Mouse (Mus musculus) embryonic facial prominence, embryonic 12.5 days (tissue): ENCODE measurements around the gene Slc9a2. TPM values are rescaled to one million over a fixed set of nuclear protein-coding genes. Genes with fewer than 3 reads are reported as not detected.

Experiments used
- ATAC-seq: fragments of 200-750 bp; cut with Nextera tagmentation; 2 replicates; pipeline ENCODE4 v1.8.0; 2017; ENCODE audit not compliant: insufficient number of reproducible peaks, insufficient read depth, low FRiP score, low TSS enrichment
- H3K27ac ChIP-seq: fragments of 300-500 bp; sonication (generic); 2 replicates; pipeline ENCODE4 v1.5.1; 2016; ENCODE audit warnings: mild to moderate bottlenecking
- H3K27me3 ChIP-seq: fragments of 300-500 bp; sonication (generic); 2 replicates; pipeline ENCODE4 v1.6.1; 2016; ENCODE audit warnings: mild to moderate bottlenecking, moderate library complexity
- H3K36me3 ChIP-seq: fragments of 300-500 bp; sonication (generic); 2 replicates; pipeline ENCODE4 v1.6.1; 2016; ENCODE audit warnings: mild to moderate bottlenecking
- H3K4me1 ChIP-seq: fragments of 300-500 bp; sonication (generic); 2 replicates; pipeline ENCODE4 v1.6.1; 2016
- H3K4me2 ChIP-seq: fragments of 300-500 bp; sonication (generic); replicated peaks from 2 replicates; pipeline ENCODE4 v1.6.1; 2016; ENCODE audit warnings: mild to moderate bottlenecking, moderate library complexity
- H3K4me3 ChIP-seq: fragments of 300-500 bp; sonication (generic); 2 replicates; pipeline ENCODE4 v1.5.1; 2016; ENCODE audit warnings: mild to moderate bottlenecking
- H3K9ac ChIP-seq: fragments of 300-500 bp; sonication (generic); 2 replicates; pipeline ENCODE4 v1.6.1; 2016; ENCODE audit warnings: mild to moderate bottlenecking, moderate library complexity
- H3K9me3 ChIP-seq: fragments of 300-500 bp; sonication (generic); 2 replicates; pipeline ENCODE4 v1.6.1; 2016; ENCODE audit warnings: mild to moderate bottlenecking, moderate library complexity
- WGBS: fragments of 180-500 bp; shearing (Covaris S2); methylation state at CpG from one replicate; pipeline ENCODE4 v1.1.7; 2016; 5-methylcytosine and 5-hydroxymethylcytosine counted together
- polyA plus RNA-seq: library from polyadenylated mRNA; unstranded; fragments of >200 nt; fragmentation: Nextera tagmentation; extraction: Ambion mirVana; gene quantifications from 2 replicates; pipeline ENCODE4 v1.2.1, GENCODE M21; 2016

The Slc9a2 gene
- polyA plus RNA-seq, 1 experiment from 2014 or later: 0.12 TPM

DNA sequence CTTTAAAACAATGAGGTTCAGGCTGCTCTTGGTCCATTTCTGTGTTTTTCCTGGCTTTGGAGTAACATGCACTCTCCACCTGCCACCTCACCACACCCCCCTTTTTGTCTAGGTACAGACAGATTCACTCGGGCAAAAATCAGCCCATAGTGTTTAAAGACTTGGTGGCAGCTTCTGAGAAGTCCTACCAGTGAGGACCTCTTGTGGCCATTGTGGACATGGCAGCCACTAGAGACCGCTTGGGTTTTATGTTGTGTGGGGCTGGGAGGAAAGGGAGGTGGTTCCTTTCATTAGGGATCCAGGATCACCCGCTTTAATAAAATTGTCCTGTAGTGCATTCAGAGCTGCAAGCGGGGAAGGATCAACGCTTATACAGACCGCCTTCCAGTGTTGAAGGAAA, 88.2 kb downstream of the Slc9a2 start:
- H3K4me3 ChIP-seq: no peak overlapping the region
- no peak for ATAC-seq
- no peak overlapping the region for H3K27ac ChIP-seq
- no peaks in the 10 kb centered on the region for H3K4me1 ChIP-seq
- H3K9me3 ChIP-seq: no peaks in the 10 kb centered on the region
- H3K9ac ChIP-seq: no peak overlapping the region
- no peak overlapping the region for H3K4me2 ChIP-seq
- 24% methylated on average over 6 of the region's 6 CpGs for WGBS
- H3K36me3 ChIP-seq: 0 out of 2 replicates have a peak, but pooled peaks cover 2% of the 10 kb centered on the region
- H3K27me3 ChIP-seq: no peaks in the 10 kb centered on the region

DNA sequence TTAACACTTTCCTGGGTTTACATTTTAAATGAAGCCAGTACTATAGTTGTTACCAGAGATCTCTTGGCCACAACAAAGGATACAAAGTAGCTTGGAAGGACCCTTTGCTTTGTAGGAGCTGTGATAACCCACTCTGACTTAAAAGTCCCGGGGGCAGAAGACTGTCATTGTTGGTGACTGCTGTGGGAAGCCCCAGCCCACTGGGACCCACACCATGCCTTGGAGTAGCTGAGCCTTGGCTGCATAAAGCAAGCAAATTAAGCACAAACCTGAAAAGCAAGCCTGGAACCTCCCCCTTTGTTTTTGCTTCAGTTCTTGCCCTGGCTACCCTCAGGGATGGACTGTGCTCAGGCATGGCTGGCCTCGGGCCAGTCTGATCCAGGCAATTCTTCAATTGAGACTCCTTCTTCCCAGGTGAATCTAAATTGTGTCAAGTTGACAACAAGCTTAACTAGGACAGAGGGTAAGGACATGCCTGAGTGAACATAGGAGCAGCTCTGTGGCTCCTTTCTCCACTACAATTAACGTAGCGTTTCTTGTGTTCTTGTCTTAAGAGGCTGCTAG, 89.0 kb downstream of the Slc9a2 start:
- no peak for ATAC-seq
- 54% methylated on average over 4 of the region's 4 CpGs for WGBS
- H3K27ac ChIP-seq: no peak overlapping the region
- peaks cover 10% of the 10 kb centered on the region; the same call in 1 of the 2 replicates for H3K36me3 ChIP-seq
- no peaks in the 10 kb centered on the region for H3K9me3 ChIP-seq
- H3K4me2 ChIP-seq: no peak overlapping the region
- H3K4me3 ChIP-seq: no peak overlapping the region
- no peaks in the 10 kb centered on the region for H3K27me3 ChIP-seq
- no peak overlapping the region for H3K9ac ChIP-seq
- H3K4me1 ChIP-seq: no peaks in the 10 kb centered on the region

DNA sequence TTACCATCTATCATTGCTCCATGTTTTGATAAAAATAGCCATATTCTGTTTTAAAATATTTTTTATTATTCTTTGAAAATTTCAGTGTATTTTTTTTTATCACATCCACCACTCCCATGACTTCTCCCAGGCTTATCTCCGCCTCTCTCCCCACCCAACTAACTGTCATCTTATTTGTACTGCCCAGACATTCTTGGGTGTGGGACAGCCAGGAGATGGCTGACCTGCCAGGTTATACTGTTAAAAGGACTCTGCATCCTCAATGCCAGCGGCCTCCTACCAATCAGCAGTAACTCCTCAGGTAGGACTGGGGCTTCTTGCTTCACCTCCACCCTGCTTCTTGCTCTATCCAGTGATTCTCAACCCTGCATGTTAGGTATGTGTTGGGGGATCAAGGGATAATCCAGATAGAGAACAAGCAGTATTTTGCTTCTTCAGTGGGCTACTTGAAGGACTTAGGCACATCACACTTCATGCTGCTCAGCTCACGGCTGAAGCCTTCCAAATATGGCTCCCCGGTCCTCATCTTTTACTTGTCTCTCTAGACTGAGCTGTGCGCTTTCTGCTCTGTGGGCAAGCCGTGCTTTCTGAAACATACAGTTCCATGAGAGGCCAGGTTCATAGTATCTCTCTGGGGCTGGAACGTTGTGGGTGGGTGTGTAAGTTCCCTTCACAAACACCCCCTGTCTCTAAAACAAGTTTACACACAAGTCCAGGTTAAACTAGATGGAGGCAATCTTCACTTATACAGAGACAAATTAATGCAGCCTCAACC, 91.0 kb downstream of the Slc9a2 start:
- no peak overlapping the region for H3K4me3 ChIP-seq
- no peaks in the 10 kb centered on the region for H3K4me1 ChIP-seq
- H3K9ac ChIP-seq: no peak overlapping the region
- peaks cover 10% of the 10 kb centered on the region; the same call in 1 of the 2 replicates for H3K36me3 ChIP-seq
- no peaks in the 10 kb centered on the region for H3K27me3 ChIP-seq
- H3K9me3 ChIP-seq: no peaks in the 10 kb centered on the region
- H3K4me2 ChIP-seq: no peak overlapping the region
- no peak overlapping the region for H3K27ac ChIP-seq
- ATAC-seq: no peak
- WGBS: 88% methylated on average over 7 of the region's 7 CpGs

DNA sequence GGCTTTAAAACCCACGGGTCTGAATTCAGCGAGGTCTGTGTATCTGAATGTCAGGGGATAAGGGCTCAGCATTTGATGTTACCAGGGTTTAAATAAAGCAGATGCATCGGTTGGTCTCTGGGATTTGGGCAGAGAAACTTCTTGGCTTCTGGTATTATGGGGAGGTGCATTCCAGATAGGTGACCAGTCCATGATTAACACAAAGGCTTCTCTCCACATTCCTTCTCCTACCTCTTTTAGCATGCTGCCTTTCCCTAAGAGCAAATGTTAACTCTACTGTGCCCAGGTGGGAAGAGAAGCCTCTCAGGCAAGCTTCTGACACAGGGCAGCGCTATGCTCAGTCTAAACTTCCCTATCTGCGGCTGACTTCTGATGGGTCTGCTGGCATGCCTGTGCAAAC, 92.9 kb downstream of the Slc9a2 start:
- H3K9ac ChIP-seq: no peak overlapping the region
- H3K4me3 ChIP-seq: no peak overlapping the region
- H3K9me3 ChIP-seq: no peaks in the 10 kb centered on the region
- H3K4me1 ChIP-seq: no peaks in the 10 kb centered on the region
- peaks cover 10% of the 10 kb centered on the region; the same call in 1 of the 2 replicates for H3K36me3 ChIP-seq
- no peak overlapping the region for H3K27ac ChIP-seq
- no peak overlapping the region for H3K4me2 ChIP-seq
- 83% methylated on average over 5 of the region's 5 CpGs for WGBS
- H3K27me3 ChIP-seq: no peaks in the 10 kb centered on the region
- ATAC-seq: no peak

DNA sequence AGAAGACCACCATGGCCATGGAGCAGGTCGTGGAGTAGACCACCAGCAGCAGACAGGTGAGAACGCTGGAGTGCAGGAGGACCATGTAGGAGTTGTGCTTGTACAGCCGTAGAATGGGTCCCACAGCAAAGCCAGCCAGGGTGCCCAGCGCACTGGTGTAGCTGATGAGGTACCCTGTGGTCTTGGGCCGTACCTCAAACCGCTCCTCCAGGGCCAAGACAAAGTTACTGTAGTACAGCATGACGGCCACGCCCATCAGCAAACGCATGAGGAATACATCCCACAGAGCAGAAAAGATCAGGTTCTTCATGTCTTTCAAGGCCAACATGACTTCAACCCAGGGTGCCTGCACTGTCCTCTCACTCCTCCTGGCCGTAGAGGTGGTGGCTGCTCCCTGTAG, 93.7 kb downstream of the Slc9a2 start:
- Histone ChIP-seq H3K9me3 (peaks cover 7% of the 10 kb centered on the region; the same call in 1 of the 2 replicates), H3K27ac (no peak overlapping the region), H3K9ac (no peak overlapping the region), H3K4me1 (no peaks in the 10 kb centered on the region), H3K27me3 (no peaks in the 10 kb centered on the region), H3K4me3 (no peak overlapping the region), H3K4me2 (no peak overlapping the region), H3K36me3 (peaks cover 17% of the 10 kb centered on the region)
- no peak for ATAC-seq
- WGBS: 93% methylated on average over 10 of the region's 10 CpGs

DNA sequence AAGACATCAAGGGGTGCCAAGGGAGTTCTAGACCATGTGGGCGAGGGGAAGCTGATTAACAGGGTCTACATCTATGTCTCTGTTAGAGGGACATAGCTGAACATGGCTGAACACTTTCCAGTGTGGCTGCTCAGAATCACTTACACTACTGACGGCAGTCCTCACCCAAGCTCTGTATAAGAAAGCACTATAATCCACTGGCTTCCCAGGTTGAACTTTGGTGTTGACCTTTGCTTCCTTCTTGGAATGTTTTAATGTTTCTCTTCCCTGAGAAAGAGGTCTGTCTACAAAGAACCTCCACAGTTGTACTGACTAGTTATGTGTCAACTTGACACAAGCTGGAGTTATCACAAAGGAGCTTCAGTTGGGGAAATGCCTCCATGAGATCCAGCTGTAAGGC, 95.7 kb downstream of the Slc9a2 start:
- peaks cover 31% of the 10 kb centered on the region for H3K36me3 ChIP-seq
- WGBS: 48% methylated on average over 2 of the region's 2 CpGs
- no peak overlapping the region for H3K4me3 ChIP-seq
- ATAC-seq: no peak
- H3K4me2 ChIP-seq: no peak overlapping the region
- no peak overlapping the region for H3K27ac ChIP-seq
- H3K27me3 ChIP-seq: no peaks in the 10 kb centered on the region
- H3K9ac ChIP-seq: no peak overlapping the region
- H3K4me1 ChIP-seq: no peaks in the 10 kb centered on the region
- peaks cover 12% of the 10 kb centered on the region for H3K9me3 ChIP-seq

DNA sequence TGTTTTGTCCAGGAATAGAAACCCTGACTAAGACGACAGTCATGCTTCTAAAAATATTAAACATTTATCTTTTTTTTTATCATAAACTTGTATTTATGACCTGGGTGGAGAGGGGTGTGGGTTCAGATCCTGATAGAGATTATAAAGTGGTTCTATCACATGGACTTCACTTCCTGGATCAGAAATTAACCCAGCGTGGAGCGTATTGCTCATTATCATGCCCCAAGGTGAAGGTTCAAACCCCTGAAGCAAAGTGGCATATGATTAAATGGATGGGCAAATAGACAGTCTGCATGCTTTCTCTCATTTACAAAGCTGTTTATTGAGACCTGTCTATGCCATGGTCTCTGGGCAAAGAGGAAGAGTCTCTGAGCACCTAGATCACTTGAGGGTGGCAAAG, 96.4 kb downstream of the Slc9a2 start:
- Histone ChIP-seq H3K9me3 (peaks cover 12% of the 10 kb centered on the region), H3K36me3 (peaks cover 31% of the 10 kb centered on the region), H3K4me1 (no peaks in the 10 kb centered on the region), H3K4me3 (no peak overlapping the region), H3K9ac (no peak overlapping the region), H3K4me2 (no peak overlapping the region), H3K27me3 (no peaks in the 10 kb centered on the region), H3K27ac (no peak overlapping the region)
- no peak for ATAC-seq
- 64% methylated on average over 3 of the region's 3 CpGs for WGBS

DNA sequence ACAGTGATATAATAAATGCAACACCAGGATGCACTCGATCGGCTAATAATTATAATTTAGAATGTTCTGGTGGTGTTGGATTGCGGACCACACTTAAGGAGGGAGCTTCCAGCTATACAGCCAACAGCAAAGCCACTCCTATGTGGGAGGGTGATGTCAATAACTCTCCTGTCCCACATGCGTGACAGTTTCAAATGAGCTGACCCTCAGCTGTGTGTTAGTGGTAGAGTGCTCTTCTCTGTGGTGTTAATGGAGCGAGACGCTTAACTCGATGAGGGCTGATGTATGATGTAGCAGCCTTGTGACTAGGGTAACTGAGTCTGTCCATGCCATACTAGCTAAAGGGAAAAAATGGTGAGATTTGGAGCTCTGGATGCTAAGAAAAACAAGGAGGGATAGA, 103.1 kb downstream of the Slc9a2 start:
- WGBS: 92% methylated on average over 7 of the region's 7 CpGs
- Histone ChIP-seq H3K9ac (no peak overlapping the region), H3K36me3 (peaks cover 20% of the 10 kb centered on the region), H3K27ac (no peak overlapping the region), H3K4me1 (no peaks in the 10 kb centered on the region), H3K27me3 (no peaks in the 10 kb centered on the region), H3K9me3 (peaks cover 11% of the 10 kb centered on the region), H3K4me3 (no peak overlapping the region), H3K4me2 (no peak overlapping the region)
- no peak for ATAC-seq

DNA sequence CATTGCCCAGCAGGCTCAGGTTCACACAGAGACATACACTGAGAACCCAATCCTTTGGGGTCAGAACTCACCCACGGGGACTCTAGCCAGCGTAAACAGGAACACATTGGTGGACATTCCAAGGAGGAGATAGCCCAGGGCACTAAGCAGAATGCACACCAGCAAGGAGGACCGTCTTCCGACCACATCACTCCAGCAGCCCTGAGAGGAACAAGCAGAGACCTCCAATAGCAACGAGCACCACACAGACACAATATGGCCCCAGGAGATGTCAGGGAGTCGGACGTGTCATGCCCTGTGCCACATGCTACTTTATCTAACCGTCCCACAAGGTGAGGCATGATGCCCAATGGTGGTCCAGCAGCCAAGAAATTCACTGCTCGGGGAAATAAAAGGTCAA, 103.9 kb downstream of the Slc9a2 start:
- H3K9ac ChIP-seq: no peak overlapping the region
- peaks cover 4% of the 10 kb centered on the region; the same call in 1 of the 2 replicates for H3K9me3 ChIP-seq
- H3K4me2 ChIP-seq: no peak overlapping the region
- no peak overlapping the region for H3K4me3 ChIP-seq
- H3K36me3 ChIP-seq: peaks cover 12% of the 10 kb centered on the region; the same call in 1 of the 2 replicates
- 84% methylated on average over 9 of the region's 9 CpGs for WGBS
- H3K27ac ChIP-seq: no peak overlapping the region
- no peak for ATAC-seq
- no peaks in the 10 kb centered on the region for H3K27me3 ChIP-seq
- no peaks in the 10 kb centered on the region for H3K4me1 ChIP-seq

DNA sequence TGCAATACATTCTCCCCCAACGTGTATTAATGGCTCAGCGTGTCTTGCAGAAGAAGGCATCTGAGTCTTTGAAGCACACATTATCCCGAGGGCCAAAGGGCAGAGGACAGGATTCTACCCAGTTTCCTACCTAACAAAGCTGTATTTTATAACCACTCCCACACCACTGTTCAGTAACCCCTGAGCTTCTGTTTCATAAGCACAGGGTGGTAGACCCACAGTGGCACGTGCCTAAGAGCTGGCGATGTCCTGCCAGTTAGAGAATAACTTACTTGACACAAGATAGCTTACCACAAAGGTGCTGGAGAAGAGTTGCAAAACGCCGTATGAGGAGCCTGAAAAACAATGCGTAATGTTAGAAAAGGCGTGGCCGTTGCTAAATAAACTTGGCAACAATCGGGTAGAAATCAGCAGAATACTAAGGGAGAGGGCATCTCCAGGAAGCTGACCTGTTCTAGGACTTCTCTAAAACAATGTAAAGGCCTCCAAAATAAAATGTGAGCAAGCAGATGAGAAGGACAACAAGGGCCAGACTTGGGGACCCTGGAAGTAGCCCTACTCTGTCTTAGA, 105.6 kb downstream of the Slc9a2 start:
- H3K4me1 ChIP-seq: peaks cover 7% of the 10 kb centered on the region
- no peaks in the 10 kb centered on the region for H3K9me3 ChIP-seq
- no peak overlapping the region for H3K4me2 ChIP-seq
- H3K9ac ChIP-seq: no peak overlapping the region
- H3K27me3 ChIP-seq: no peaks in the 10 kb centered on the region
- H3K27ac ChIP-seq: no peak overlapping the region
- no peaks in the 10 kb centered on the region for H3K36me3 ChIP-seq
- no peak for ATAC-seq
- no peak overlapping the region for H3K4me3 ChIP-seq
- 86% methylated on average over 11 of the region's 11 CpGs for WGBS

DNA sequence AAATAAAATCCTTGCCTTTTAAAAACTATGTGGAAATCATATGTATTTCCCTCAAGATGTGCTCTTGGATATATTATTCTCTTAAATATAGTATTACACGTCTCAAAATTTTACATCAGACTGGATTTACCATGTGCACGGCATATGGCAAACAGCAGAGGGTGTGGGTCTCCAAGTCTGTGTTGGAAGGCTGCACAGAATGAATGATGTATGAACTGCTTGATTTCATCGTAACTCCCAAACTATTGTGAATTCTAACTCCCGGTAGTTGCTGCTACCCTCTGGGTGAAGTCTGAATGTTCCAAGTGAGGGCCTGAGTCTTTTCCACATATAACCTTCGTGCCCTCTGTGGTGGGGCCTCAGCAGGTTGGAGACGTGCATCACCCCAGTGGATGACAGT, 108.6 kb downstream of the Slc9a2 start:
- Histone ChIP-seq H3K4me2 (0 out of 2 replicates have a peak overlapping the region, but pooled peaks have one; percentile 68), H3K9ac (no peak overlapping the region), H3K9me3 (no peaks in the 10 kb centered on the region), H3K4me3 (no peak overlapping the region), H3K4me1 (peaks cover 7% of the 10 kb centered on the region), H3K36me3 (no peaks in the 10 kb centered on the region), H3K27me3 (no peaks in the 10 kb centered on the region), H3K27ac (no peak overlapping the region)
- no peak for ATAC-seq
- WGBS: 77% methylated on average over 6 of the region's 6 CpGs

DNA sequence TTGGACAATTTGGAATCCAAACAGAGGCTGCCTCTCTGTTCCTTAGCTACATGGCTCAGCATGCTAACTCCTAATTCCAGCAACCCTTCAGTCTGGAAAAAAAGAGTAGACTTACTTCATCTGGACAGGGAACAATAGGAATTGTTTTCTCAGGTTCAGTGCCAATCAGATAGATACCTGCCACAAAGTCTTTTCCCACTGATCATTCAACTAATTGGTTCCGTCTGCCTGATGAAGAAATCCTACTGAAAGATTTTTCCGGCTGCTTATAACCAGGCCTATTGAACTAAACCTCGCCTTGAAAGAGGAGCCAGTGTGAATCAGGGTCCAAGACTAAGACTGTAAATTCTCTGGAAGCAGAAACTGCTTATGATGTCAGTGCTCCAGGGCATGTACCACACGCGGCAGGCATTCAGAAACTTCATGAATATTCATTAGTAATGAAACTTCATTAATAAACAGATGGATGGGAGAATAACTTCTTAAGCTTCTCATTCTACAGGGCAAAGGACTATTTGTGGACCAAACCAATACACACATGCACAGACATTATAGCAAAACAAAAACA, 109.4 kb downstream of the Slc9a2 start:
- no peaks in the 10 kb centered on the region for H3K27me3 ChIP-seq
- H3K4me1 ChIP-seq: peaks cover 7% of the 10 kb centered on the region
- H3K9ac ChIP-seq: 0 out of 2 replicates have a peak overlapping the region, but pooled peaks have one; percentile 50
- H3K4me3 ChIP-seq: peak overlapping the region; percentile 65
- no peak overlapping the region for H3K27ac ChIP-seq
- H3K9me3 ChIP-seq: no peaks in the 10 kb centered on the region
- peak overlapping the region; percentile 68 for H3K4me2 ChIP-seq
- H3K36me3 ChIP-seq: no peaks in the 10 kb centered on the region
- 25% methylated on average over 5 of the region's 5 CpGs for WGBS
- ATAC-seq: no peak
